ENCODE assay signal across 8 mouse cellular contexts in genomic region chr17:47151557-47152278, GRCm38 (mm10).
A peak's percentile ranks its signal among the peaks of the same experiment; 100 is the strongest.
DNase-seq lines count a peak whose midpoint lies in the region; ATAC-seq and TF ChIP-seq lines count a peak whose summit lies in the region.

No protein-coding gene starts in this region.

- H3K4me1 ChIP-seq in lung, embryonic 14.5 days (ENCODE audit: insufficient read depth), result peaks cover 23% of the 10 kb centered on the region
- H3K4me1 ChIP-seq in hindbrain, embryonic 11.5 days (replicated peaks; ENCODE audit: control insufficient read depth, insufficient read depth, low read length), result peaks cover 3% of the 10 kb centered on the region
- H3K4me1 ChIP-seq in liver, embryonic 13.5 days (replicated peaks), result peaks cover 17% of the 10 kb centered on the region

- peak overlapping the region; percentile 61 for H3K4me2 ChIP-seq in lung, embryonic 14.5 days
- 0 out of 2 replicates have a peak overlapping the region, but pooled peaks have one; percentile 22 for H3K4me2 ChIP-seq in hindbrain, embryonic 11.5 days (replicated peaks; ENCODE audit: low read depth, low read length)
- H3K4me2 ChIP-seq in liver, embryonic 13.5 days, result peak overlapping the region; percentile 32

- WGBS in lung, embryonic 14.5 days, result 15% methylated on average over 20 of the region's 20 CpGs
- 46% methylated on average over 20 of the region's 20 CpGs for WGBS in hindbrain, embryonic 11.5 days
- 47% methylated on average over 20 of the region's 20 CpGs for WGBS in liver, embryonic 13.5 days (ENCODE audit: insufficient replicate concordance)

- no peak for TF ChIP-seq CTCF in lung, embryonic 14.5 days (IDR thresholded peaks at IDR 0.05; ENCODE audit: low read depth)

- peaks cover 10% of the 10 kb centered on the region; the same call in 1 of the 2 replicates for H3K36me3 ChIP-seq in lung, embryonic 14.5 days (ENCODE audit: insufficient read depth)
- no peaks in the 10 kb centered on the region for H3K36me3 ChIP-seq in hindbrain, embryonic 11.5 days (ENCODE audit: control insufficient read depth, insufficient read depth, low read length)
- no peaks in the 10 kb centered on the region for H3K36me3 ChIP-seq in liver, embryonic 13.5 days

- peak overlapping the region; percentile 75 for H3K27ac ChIP-seq in lung, embryonic 14.5 days (ENCODE audit: low read depth)
- peak overlapping the region; percentile 30; the same call in 1 of the 2 replicates for H3K27ac ChIP-seq in hindbrain, embryonic 11.5 days (ENCODE audit: low read depth, low read length)
- H3K27ac ChIP-seq in liver, embryonic 13.5 days, result no peak overlapping the region

- peak; percentile 75 for DNase-seq in adrenal gland, adult 2 months
- DNase-seq in adrenal gland, adult 18-20 months (ENCODE audit: low spot score in 2 of 2), result no peak
- peak; percentile 82 for DNase-seq in lung, embryonic 14.5 days
- DNase-seq in lung, adult 18-20 months, result no peak
- peak; percentile 30 for DNase-seq in hindbrain, embryonic 11.5 days (ENCODE audit: low spot score)
- DNase-seq in liver, embryonic 13.5 days, result no peak
- peak; percentile 58 for DNase-seq in right cerebral cortex, postnatal 25 days

- ATAC-seq in lung, embryonic 14.5 days (ENCODE audit: insufficient read depth), result peak; percentile 64
- ATAC-seq in hindbrain, embryonic 11.5 days (ENCODE audit: low FRiP score), result peak; percentile 67
- no peak for ATAC-seq in liver, embryonic 13.5 days (ENCODE audit: low read depth)
- no peak for ATAC-seq in monocyte, adult 5-6 weeks (replicated peaks; ENCODE audit: insufficient number of reproducible peaks, low FRiP score, low TSS enrichment, poor library complexity, severe bottlenecking)

- H3K4me3 ChIP-seq in lung, embryonic 14.5 days (ENCODE audit: low read depth, low read length), result peak overlapping the region; percentile 31
- 0 out of 2 replicates have a peak overlapping the region, but pooled peaks have one; percentile 9 for H3K4me3 ChIP-seq in hindbrain, embryonic 11.5 days (ENCODE audit: low read depth, low read length)
- no peak overlapping the region; the same call in 1 of the 2 replicates for H3K4me3 ChIP-seq in liver, embryonic 13.5 days (replicated peaks)

- no peaks in the 10 kb centered on the region for H3K9me3 ChIP-seq in lung, embryonic 14.5 days (ENCODE audit: low read depth, low read length)
- H3K9me3 ChIP-seq in hindbrain, embryonic 11.5 days (ENCODE audit: control insufficient read depth, low read length), result no peaks in the 10 kb centered on the region
- H3K9me3 ChIP-seq in liver, embryonic 13.5 days (replicated peaks), result no peaks in the 10 kb centered on the region

- H3K27me3 ChIP-seq in lung, embryonic 14.5 days (ENCODE audit: insufficient read depth, low read length), result no peaks in the 10 kb centered on the region
- H3K27me3 ChIP-seq in hindbrain, embryonic 11.5 days (ENCODE audit: control insufficient read depth, insufficient read depth, low read length), result no peaks in the 10 kb centered on the region
- H3K27me3 ChIP-seq in liver, embryonic 13.5 days, result no peaks in the 10 kb centered on the region

- H3K9ac ChIP-seq in lung, embryonic 14.5 days, result peak overlapping the region; percentile 11
- no peak overlapping the region for H3K9ac ChIP-seq in hindbrain, embryonic 11.5 days (ENCODE audit: low read depth, low read length)
- H3K9ac ChIP-seq in liver, embryonic 13.5 days, result no peak overlapping the region

Comparison
In these comparisons a context has a peak if more than half of its experiments do, and no peak if none do; other contexts are left out.
1. DNase-seq: peak in adrenal gland, adult 2 months (single experiment), lung, embryonic 14.5 days (single experiment), hindbrain, embryonic 11.5 days (single experiment) and right cerebral cortex, postnatal 25 days (single experiment); none in adrenal gland, adult 18-20 months (0 of 2), lung, adult 18-20 months (0 of 2) and liver, embryonic 13.5 days (single experiment).
2. ATAC-seq: peak in lung, embryonic 14.5 days (single experiment) and hindbrain, embryonic 11.5 days (single experiment); none in liver, embryonic 13.5 days (single experiment) and monocyte, adult 5-6 weeks (single experiment).
3. Peak in every context shown above with its lines, with median percentiles within 50 percentile points of each other: H3K4me2 ChIP-seq.